Mouse (Mus musculus) frontal cortex, adult 2 months (tissue): Measurements from ENCODE around the gene Zfp184. TPM values are rescaled to one million over a fixed set of nuclear protein-coding genes. Genes with fewer than 3 reads are reported as not detected.

Experiments
- DNase-seq, 2 experiments: peaks; one replicate each; pipeline ENCODE4 v3.0.0; 2022; ENCODE audit warnings: low spot score in 1 of 2; ENCODE audit errors: extremely low spot score in 1 of 2
- polyA plus RNA-seq: library from polyadenylated mRNA; depleted of rRNA; stranded (reverse); fragments of >200 nt; gene quantifications from 2 replicates; pipeline ENCODE4 v1.2.3, GENCODE M21; 2012

The Zfp184 gene
- polyA plus RNA-seq, 1 experiment: 2.6 TPM

- no peak for DNase-seq
Observed at GRCm38 (mm10) chr13:21980981-21981802, 36.3 kb downstream of the Zfp184 start, which contains the start of gene Pom121l2. TSS of gene Pom121l2 (plus strand) at chr13:21981194.

GRCm38 (mm10) chr13:21981803-21982193 lies 36.9 kb downstream of the Zfp184 start:
- no peak for DNase-seq

- DNase-seq: no peak
Observed at GRCm38 (mm10) chr13:21984486-21984885, 39.6 kb downstream of the Zfp184 start.

GRCm38 (mm10) chr13:21992550-21992949 lies 47.7 kb downstream of the Zfp184 start:
- no peak for DNase-seq

- DNase-seq: peak in 1 of 2 experiments; percentile 64
Observed at GRCm38 (mm10) chr13:21993957-21994738, 49.3 kb downstream of the Zfp184 start.

GRCm38 (mm10) chr13:21994896-21995295 lies 50.0 kb downstream of the Zfp184 start:
- no peak for DNase-seq

- no peak for DNase-seq
Observed at GRCm38 (mm10) chr13:21995331-21995914, 50.5 kb downstream of the Zfp184 start.

GRCm38 (mm10) chr13:21996101-21996839 lies 51.4 kb downstream of the Zfp184 start:
- DNase-seq: peak in 1 of 2 experiments; percentile 29

- no peak for DNase-seq
Observed at GRCm38 (mm10) chr13:21996840-21997185, 51.9 kb downstream of the Zfp184 start.

GRCm38 (mm10) chr13:21997201-21997820 lies 52.4 kb downstream of the Zfp184 start:
- no peak for DNase-seq

- DNase-seq: no peak
Observed at GRCm38 (mm10) chr13:21997821-21998220, 52.9 kb downstream of the Zfp184 start.

- DNase-seq: no peak
Observed at GRCm38 (mm10) chr13:21998412-21998811, 53.5 kb downstream of the Zfp184 start.

GRCm38 (mm10) chr13:21999147-21999546 lies 54.3 kb downstream of the Zfp184 start:
- no peak for DNase-seq

- DNase-seq: no peak
Observed at GRCm38 (mm10) chr13:22001346-22001745, 56.5 kb downstream of the Zfp184 start.

- DNase-seq: no peak
Observed at GRCm38 (mm10) chr13:22001823-22002222, 56.9 kb downstream of the Zfp184 start.

- no peak for DNase-seq
Observed at GRCm38 (mm10) chr13:22005605-22006333, 60.9 kb downstream of the Zfp184 start.

GRCm38 (mm10) chr13:22006334-22007120 lies 61.6 kb downstream of the Zfp184 start:
- DNase-seq: peak in 1 of 2 experiments; percentile 31

GRCm38 (mm10) chr13:22007121-22007510 lies 62.2 kb downstream of the Zfp184 start:
- no peak for DNase-seq

- DNase-seq: no peak
Observed at GRCm38 (mm10) chr13:22007872-22008271, 63.0 kb downstream of the Zfp184 start.
